Mouse (Mus musculus): Measurements from ENCODE around the gene Pcgf5. TPM values are rescaled to one million over a fixed set of nuclear protein-coding genes. Genes with fewer than 3 reads are reported as not detected.
A peak's percentile ranks its signal among the peaks of the same experiment; 100 is the strongest.

Gene Pcgf5
- polyA plus RNA-seq, 1 experiment = 12.3 TPM

- Histone ChIP-seq H3K4me3 (replicated peaks; ENCODE audit: insufficient read depth, low read depth, low read length) (no peak overlapping the region), H3K27me3 (ENCODE audit: control insufficient read depth, insufficient read depth, low read length) (no peaks in the 10 kb centered on the region; the same call in 1 of the 2 replicates), H3K27ac (ENCODE audit: insufficient read depth, low read length) (no peak overlapping the region), H3K4me1 (ENCODE audit: control insufficient read depth, insufficient read depth, low read length) (no peaks in the 10 kb centered on the region; the same call in none of the 2 replicates)
- WGBS = 19% methylated on average over 5 of the region's 5 CpGs
- DNase-seq = peak; percentile 74 to 83
- TF ChIP-seq POLR2A (IDR thresholded peaks at IDR 0.05; ENCODE audit: borderline replicate concordance, insufficient read depth, low read length) (no peak), CTCF (IDR thresholded peaks at IDR 0.05; ENCODE audit: borderline replicate concordance, insufficient read depth, low read depth, low read length) (no peak)
Observed at GRCm38 (mm10) chr19:36388502-36388901, 40.4 kb downstream of the Pcgf5 start.

GRCm38 (mm10) chr19:36390714-36391113 lies 42.6 kb downstream of the Pcgf5 start:
- TF ChIP-seq CTCF (IDR thresholded peaks at IDR 0.05; ENCODE audit: borderline replicate concordance, insufficient read depth, low read depth, low read length) (no peak), POLR2A (IDR thresholded peaks at IDR 0.05; ENCODE audit: borderline replicate concordance, insufficient read depth, low read length) (no peak)
- H3K27ac ChIP-seq (ENCODE audit: insufficient read depth, low read length) = no peak overlapping the region
- H3K4me1 ChIP-seq (ENCODE audit: control insufficient read depth, insufficient read depth, low read length) = no peaks in the 10 kb centered on the region; the same call in none of the 2 replicates
- no peak overlapping the region for H3K4me3 ChIP-seq (replicated peaks; ENCODE audit: insufficient read depth, low read depth, low read length)
- no peak for DNase-seq
- WGBS = 93% methylated on average over 1 of the region's 1 CpGs
- H3K27me3 ChIP-seq (ENCODE audit: control insufficient read depth, insufficient read depth, low read length) = no peaks in the 10 kb centered on the region; the same call in 1 of the 2 replicates

GRCm38 (mm10) chr19:36398500-36398899 lies 50.4 kb downstream of the Pcgf5 start:
- WGBS = 92% methylated on average over 3 of the region's 3 CpGs
- no peak for TF ChIP-seq CTCF (IDR thresholded peaks at IDR 0.05; ENCODE audit: borderline replicate concordance, insufficient read depth, low read depth, low read length)
- TF ChIP-seq POLR2A (IDR thresholded peaks at IDR 0.05; ENCODE audit: borderline replicate concordance, insufficient read depth, low read length) = no peak
- H3K27ac ChIP-seq (ENCODE audit: insufficient read depth, low read length) = no peak overlapping the region
- no peak overlapping the region for H3K4me3 ChIP-seq (replicated peaks; ENCODE audit: insufficient read depth, low read depth, low read length)
- H3K4me1 ChIP-seq (ENCODE audit: control insufficient read depth, insufficient read depth, low read length) = no peaks in the 10 kb centered on the region
- H3K27me3 ChIP-seq (ENCODE audit: control insufficient read depth, insufficient read depth, low read length) = no peaks in the 10 kb centered on the region; the same call in 1 of the 2 replicates
- no peak for DNase-seq

- 76% methylated on average over 10 of the region's 10 CpGs for WGBS
Observed at GRCm38 (mm10) chr19:36408352-36409100, 60.4 kb downstream of the Pcgf5 start.

GRCm38 (mm10) chr19:36409280-36409860 lies 61.3 kb downstream of the Pcgf5 start:
- WGBS = 1% methylated on average over 44 of the region's 53 CpGs
- no peak for TF ChIP-seq CTCF (IDR thresholded peaks at IDR 0.05; ENCODE audit: borderline replicate concordance, insufficient read depth, low read depth, low read length)
- no peak for TF ChIP-seq POLR2A (IDR thresholded peaks at IDR 0.05; ENCODE audit: borderline replicate concordance, insufficient read depth, low read length)
- no peak overlapping the region for H3K27ac ChIP-seq (ENCODE audit: insufficient read depth, low read length)

More at GRCm38 (mm10) chr19:36408352-36409100, 60.4 kb downstream of the Pcgf5 start:
- no peak for DNase-seq
- Histone ChIP-seq H3K4me1 (ENCODE audit: control insufficient read depth, insufficient read depth, low read length) (no peaks in the 10 kb centered on the region; the same call in 1 of the 2 replicates), H3K27ac (ENCODE audit: insufficient read depth, low read length) (no peak overlapping the region), H3K27me3 (ENCODE audit: control insufficient read depth, insufficient read depth, low read length) (no peaks in the 10 kb centered on the region; the same call in 1 of the 2 replicates), H3K4me3 (replicated peaks; ENCODE audit: insufficient read depth, low read depth, low read length) (no peak overlapping the region)
- TF ChIP-seq CTCF (IDR thresholded peaks at IDR 0.05; ENCODE audit: borderline replicate concordance, insufficient read depth, low read depth, low read length) (no peak), POLR2A (IDR thresholded peaks at IDR 0.05; ENCODE audit: borderline replicate concordance, insufficient read depth, low read length) (no peak)

GRCm38 (mm10) chr19:36409861-36410392 lies 61.8 kb downstream of the Pcgf5 start:
- DNase-seq = peak; percentile 34 to 46
- 4% methylated on average over 61 of the region's 82 CpGs for WGBS
- peak overlapping the region; percentile 61 for H3K4me3 ChIP-seq (replicated peaks; ENCODE audit: insufficient read depth, low read depth, low read length)
- H3K4me1 ChIP-seq (ENCODE audit: control insufficient read depth, insufficient read depth, low read length) = no peaks in the 10 kb centered on the region; the same call in 1 of the 2 replicates
- H3K27ac ChIP-seq (ENCODE audit: insufficient read depth, low read length) = no peak overlapping the region
- no peak for TF ChIP-seq POLR2A (IDR thresholded peaks at IDR 0.05; ENCODE audit: borderline replicate concordance, insufficient read depth, low read length)
- no peaks in the 10 kb centered on the region; the same call in 1 of the 2 replicates for H3K27me3 ChIP-seq (ENCODE audit: control insufficient read depth, insufficient read depth, low read length)

More at GRCm38 (mm10) chr19:36409280-36409860, 61.3 kb downstream of the Pcgf5 start:
- no peaks in the 10 kb centered on the region; the same call in 1 of the 2 replicates for H3K4me1 ChIP-seq (ENCODE audit: control insufficient read depth, insufficient read depth, low read length)
- DNase-seq = peak; percentile 86 to 92
- H3K4me3 ChIP-seq (replicated peaks; ENCODE audit: insufficient read depth, low read depth, low read length) = peak overlapping the region; percentile 44
- no peaks in the 10 kb centered on the region; the same call in 1 of the 2 replicates for H3K27me3 ChIP-seq (ENCODE audit: control insufficient read depth, insufficient read depth, low read length)

GRCm38 (mm10) chr19:36419885-36420284 lies 71.8 kb downstream of the Pcgf5 start:
- H3K27me3 ChIP-seq (ENCODE audit: control insufficient read depth, insufficient read depth, low read length) = no peaks in the 10 kb centered on the region
- H3K4me1 ChIP-seq (ENCODE audit: control insufficient read depth, insufficient read depth, low read length) = no peaks in the 10 kb centered on the region
- no peak for DNase-seq
- H3K27ac ChIP-seq (ENCODE audit: insufficient read depth, low read length) = no peak overlapping the region
- TF ChIP-seq POLR2A (IDR thresholded peaks at IDR 0.05; ENCODE audit: borderline replicate concordance, insufficient read depth, low read length) (no peak), CTCF (IDR thresholded peaks at IDR 0.05; ENCODE audit: borderline replicate concordance, insufficient read depth, low read depth, low read length) (no peak)
- H3K4me3 ChIP-seq (replicated peaks; ENCODE audit: insufficient read depth, low read depth, low read length) = no peak overlapping the region

All from cerebellum, adult 2 months (tissue).